In the genomic region with DNA sequence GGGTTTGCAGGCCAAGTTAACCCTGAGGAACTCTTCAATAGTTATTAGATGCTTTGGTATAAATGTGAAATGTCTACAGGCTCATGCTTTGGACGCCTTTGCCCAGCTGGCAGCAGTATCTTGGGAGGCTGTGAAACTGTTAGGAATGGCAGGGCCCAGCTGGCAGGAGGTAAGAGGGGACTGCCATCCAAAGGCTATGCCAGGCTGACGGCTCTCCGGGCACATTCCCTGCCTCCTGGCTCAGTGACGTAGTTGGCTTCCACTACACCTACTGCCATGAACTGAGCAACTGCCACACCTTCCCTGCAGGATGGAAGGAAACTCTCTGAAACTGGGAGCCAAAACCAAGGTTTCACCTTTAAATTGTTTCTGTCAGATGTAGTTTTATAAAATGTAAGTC, we compare ENCODE assay signal across 8 mouse cellular contexts. TPM values are rescaled to one million over a fixed set of nuclear protein-coding genes. Genes with fewer than 3 reads are reported as not detected.
DNase-seq lines count a peak whose midpoint lies in the region.
"Had no signal": no experiment of that assay in that cellular context is flagged by ENCODE, and none has a peak within 500 bp of the region (broad histone marks: within the 10 kb centered on the region; RNA-seq: fewer than 3 reads in every experiment).

No protein-coding gene starts in this region.

- peak; percentile 31 to 32 for DNase-seq in cerebellum, adult 18-20 months
- DNase-seq in cerebellum, adult 8-10 months, result no peak
- DNase-seq in cerebellum, postnatal 25 days, result peak; percentile 52 to 66
- DNase-seq in cerebellum, postnatal 4 days (ENCODE audit: low spot score in 2 of 2), result no peak
- peak; percentile 26 for DNase-seq in gastrocnemius, postnatal 14 days
- no peak for DNase-seq in gastrocnemius, postnatal 36 days
- DNase-seq: heart, postnatal 36 days; kidney, adult 2 months had no signal

- intact Hi-C loops in gastrocnemius, postnatal 14 days (cut with DNase I; ENCODE audit: low total_unique reads), result no loop called here
- intact Hi-C loops in gastrocnemius, postnatal 36 days (cut with DNase I), result no loop called here

RNA-seq across cellular contexts. Expression of a gene that starts 14.8 kb away (rescaled TPM):
- total RNA-seq in gastrocnemius, postnatal 14 days (2021), result 100 to 1,000 TPM; 182 TPM
- 100 to 1,000 TPM; 151 to 159 TPM for total RNA-seq in gastrocnemius, postnatal 36 days (2021)

RNA-seq across cellular contexts. Expression of a gene that starts 22.9 kb away (rescaled TPM):
- 100 to 1,000 TPM; 487 to 557 TPM for total RNA-seq in gastrocnemius, postnatal 14 days (2021)
- 100 to 1,000 TPM; 569 to 657 TPM for total RNA-seq in gastrocnemius, postnatal 36 days (2021)

RNA-seq across cellular contexts. Expression of a gene that starts 32.5 kb away (rescaled TPM):
- 10 to 100 TPM; 10.4 to 10.6 TPM for total RNA-seq in gastrocnemius, postnatal 14 days (2021)
- 1 to 10 TPM; 4.9 to 5.9 TPM for total RNA-seq in gastrocnemius, postnatal 36 days (2021)

RNA-seq across cellular contexts. Expression of a gene that starts 34.9 kb away (rescaled TPM):
- 1 to 10 TPM; 1.7 to 1.9 TPM for total RNA-seq in gastrocnemius, postnatal 14 days (2021)
- total RNA-seq in gastrocnemius, postnatal 36 days (2021), result 1 to 10 TPM in 1 of 2 experiments, not detected in 1; 1.2 TPM

RNA-seq across cellular contexts. Expression of a gene that starts 38.3 kb away (rescaled TPM):
- 10 to 100 TPM in 1 of 2 experiments, 1 to 10 TPM in 1; 9.4 to 11.5 TPM for total RNA-seq in gastrocnemius, postnatal 14 days (2021)
- total RNA-seq in gastrocnemius, postnatal 36 days (2021), result 1 to 10 TPM; 5.5 to 6.1 TPM

Comparison
In these comparisons a context has a peak if more than half of its experiments do, and no peak if none do; other contexts are left out.
1. DNase-seq: peak in cerebellum, adult 18-20 months (2 of 2), cerebellum, postnatal 25 days (2 of 2) and gastrocnemius, postnatal 14 days (single experiment); none in cerebellum, adult 8-10 months (single experiment), cerebellum, postnatal 4 days (0 of 2) and gastrocnemius, postnatal 36 days (0 of 2).